Mouse (Mus musculus): ENCODE data around the gene Ctxn2.
"Not testable (repeated sequence)": the region's sequence is repeated elsewhere in the genome, so short reads cannot be mapped to it uniquely, and the experiment has no call there.

DNA sequence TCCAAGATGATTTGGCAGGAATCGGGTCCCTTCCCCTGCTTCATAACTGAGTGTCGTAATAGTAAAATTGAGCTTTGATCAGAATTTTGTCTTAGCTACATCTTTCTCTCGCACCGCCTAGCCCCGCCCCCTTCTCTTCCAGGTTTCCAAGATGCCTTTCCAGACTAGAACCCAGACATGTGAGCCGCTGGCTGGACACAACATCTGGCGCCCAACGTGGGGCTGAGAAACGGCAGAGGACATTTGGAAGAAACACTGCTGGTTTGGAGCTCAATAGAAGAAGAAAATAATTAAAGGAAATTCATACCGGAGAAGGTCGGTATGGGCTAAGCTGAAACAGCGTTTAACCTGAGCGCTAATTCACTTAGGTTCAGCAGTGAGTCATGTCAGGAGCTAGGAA, 32.0 kb upstream of the Ctxn2 start:
- TF ChIP-seq CTCF, POLR2A (IDR thresholded peaks at IDR 0.05; ENCODE audit: insufficient read depth, low read depth, low read length): not testable (repeated sequence)

Measured in olfactory bulb, adult 2 months (tissue).